Mouse (Mus musculus) C2C12 (cell line): ENCODE measurements at regions not wholly inside any gene's neighbourhood (a gene's known extent, or its start where the extent isn't known, plus 50 kb on each side); places are given as distances from the start of the nearest gene placed in this dataset.

Source experiments
- H3K27me3 ChIP-seq: one replicate; pipeline ENCODE4 v1.6.1; 2011; ENCODE audit not compliant: control insufficient read depth, insufficient read depth, insufficient read length
- H3K36me3 ChIP-seq: one replicate; pipeline ENCODE4 v1.6.1; 2011; ENCODE audit not compliant: control insufficient read depth, insufficient read depth
- H3K4me3 ChIP-seq: one replicate; pipeline ENCODE4 v1.5.1; 2011; ENCODE audit warnings: mild to moderate bottlenecking, control low read depth; ENCODE audit not compliant: poor library complexity, insufficient read depth, severe bottlenecking
- H3K79me2 ChIP-seq: one replicate; pipeline ENCODE4 v1.6.1; 2011; ENCODE audit not compliant: control insufficient read depth, insufficient read depth
- H3K79me3 ChIP-seq: one replicate; pipeline ENCODE4 v1.6.1; 2011; ENCODE audit warnings: low read depth, control low read depth
- H3ac ChIP-seq: one replicate; pipeline ENCODE3; 2011; ENCODE audit warnings: low read depth; ENCODE audit not compliant: control insufficient read depth, insufficient read length
- CEBPB ChIP-seq: IDR thresholded peaks from one replicate; pipeline ENCODE4 v1.6.1; 2011; ENCODE audit warnings: low read depth, mild to moderate bottlenecking, control low read depth, moderate library complexity
- CTCF ChIP-seq: IDR thresholded peaks from one replicate; pipeline ENCODE4 v1.5.1; 2011; ENCODE audit not compliant: control insufficient read depth, insufficient read depth, insufficient read length
- FOSL1 ChIP-seq: IDR thresholded peaks from one replicate; pipeline ENCODE4 v1.8.0; 2011; ENCODE audit warnings: mild to moderate bottlenecking, low read length; ENCODE audit not compliant: poor library complexity, insufficient read depth, severe bottlenecking
- MAX ChIP-seq: IDR thresholded peaks from one replicate; pipeline ENCODE4 v1.6.1; 2011; ENCODE audit warnings: mild to moderate bottlenecking, control low read depth
- MYOD1 ChIP-seq: IDR thresholded peaks from one replicate; pipeline ENCODE4 v1.6.1; 2011; ENCODE audit warnings: low read depth; ENCODE audit not compliant: control insufficient read depth, insufficient read length
- MYOG ChIP-seq: IDR thresholded peaks from one replicate; pipeline ENCODE4 v1.6.1; 2011; ENCODE audit not compliant: control insufficient read depth, insufficient read length; ENCODE audit errors: extremely low read depth
- USF1 ChIP-seq: IDR thresholded peaks from one replicate; pipeline ENCODE4 v1.6.1; 2011; ENCODE audit warnings: low read depth, mild to moderate bottlenecking, control low read depth, moderate library complexity

DNA sequence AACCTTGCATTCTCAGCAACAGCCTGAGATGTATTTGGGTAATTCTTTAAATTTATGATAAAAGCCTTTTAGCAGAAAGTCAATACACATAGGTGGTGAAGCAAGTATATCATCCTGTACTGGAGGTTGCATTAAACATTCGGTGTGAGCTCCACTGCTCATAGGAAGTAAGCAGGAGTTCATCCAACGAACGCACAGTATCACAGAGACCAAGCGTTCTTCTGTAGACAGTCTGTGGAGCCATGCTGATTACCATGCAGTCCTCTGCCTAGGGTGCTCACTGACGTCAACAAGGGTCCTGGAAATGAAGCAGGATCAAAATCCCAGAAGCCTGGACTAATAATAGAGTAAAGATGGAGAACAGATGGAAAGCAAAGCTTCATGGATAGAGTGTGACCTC, 391.1 kb upstream of the Mef2c start:
- TF ChIP-seq CEBPB, result no peak
- TF ChIP-seq MYOD1, result no peak
- TF ChIP-seq MAX, result no peak
- TF ChIP-seq USF1, result no peak
- no peak for TF ChIP-seq FOSL1
- TF ChIP-seq CTCF, result no peak
- TF ChIP-seq MYOG, result no peak
- Histone ChIP-seq H3K27me3 (no peaks in the 10 kb centered on the region), H3K79me3 (no peaks in the 10 kb centered on the region), H3ac (no peak overlapping the region), H3K79me2 (no peaks in the 10 kb centered on the region), H3K36me3 (no peaks in the 10 kb centered on the region), H3K4me3 (no peak overlapping the region)

DNA sequence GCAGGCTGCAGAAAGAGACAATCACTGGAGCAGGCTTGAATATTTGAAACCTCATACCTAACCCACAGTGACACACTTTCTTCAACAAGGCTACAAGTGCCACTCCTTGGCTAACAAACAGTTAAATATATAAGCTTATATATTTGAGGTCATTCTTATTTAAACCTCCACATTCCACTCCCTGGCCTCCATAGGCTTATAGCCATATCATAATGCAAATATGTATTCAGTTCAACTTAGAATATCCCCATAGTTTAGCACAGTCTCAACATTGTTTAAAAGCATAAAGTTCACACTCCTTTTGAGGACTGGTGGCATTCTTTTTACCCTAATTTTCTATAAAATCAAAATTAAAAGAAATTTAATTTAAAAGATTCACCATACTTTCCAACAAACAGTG, 390.0 kb upstream of the Mef2c start:
- H3ac ChIP-seq, result no peak overlapping the region
- no peaks in the 10 kb centered on the region for H3K27me3 ChIP-seq
- no peaks in the 10 kb centered on the region for H3K36me3 ChIP-seq
- H3K79me2 ChIP-seq, result no peaks in the 10 kb centered on the region
- TF ChIP-seq CEBPB, result no peak
- TF ChIP-seq MAX, result no peak
- no peak for TF ChIP-seq CTCF
- TF ChIP-seq MYOG, result no peak
- no peak for TF ChIP-seq FOSL1
- no peak for TF ChIP-seq MYOD1
- TF ChIP-seq USF1, result no peak
- H3K79me3 ChIP-seq, result no peaks in the 10 kb centered on the region
- no peak overlapping the region for H3K4me3 ChIP-seq

DNA sequence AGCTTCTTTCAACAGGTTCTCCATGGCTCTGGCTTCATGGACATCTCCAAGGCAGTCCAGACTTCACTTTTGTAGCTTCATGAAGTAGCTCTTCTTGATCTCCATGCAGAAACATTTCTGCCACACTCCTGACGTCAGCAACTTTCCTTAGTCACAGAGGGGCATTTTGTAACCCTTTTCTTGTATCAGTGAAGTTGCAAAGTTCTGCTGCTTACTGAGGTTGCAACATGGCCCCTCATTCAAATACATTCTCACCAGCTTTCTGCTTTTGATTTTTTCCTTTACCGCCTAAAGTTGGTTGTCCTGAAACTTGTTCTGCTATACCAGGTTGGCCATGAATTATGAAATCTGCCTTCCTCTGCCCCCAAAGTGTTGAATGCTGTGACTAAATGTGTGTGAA, 389.4 kb upstream of the Mef2c start:
- H3K36me3 ChIP-seq, result no peaks in the 10 kb centered on the region
- H3K4me3 ChIP-seq, result no peak overlapping the region
- no peak for TF ChIP-seq CTCF
- no peak for TF ChIP-seq FOSL1
- TF ChIP-seq USF1, result no peak
- TF ChIP-seq MYOD1, result no peak
- no peak for TF ChIP-seq CEBPB
- no peak for TF ChIP-seq MYOG
- H3ac ChIP-seq, result no peak overlapping the region
- H3K79me3 ChIP-seq, result no peaks in the 10 kb centered on the region
- H3K27me3 ChIP-seq, result no peaks in the 10 kb centered on the region
- H3K79me2 ChIP-seq, result no peaks in the 10 kb centered on the region

DNA sequence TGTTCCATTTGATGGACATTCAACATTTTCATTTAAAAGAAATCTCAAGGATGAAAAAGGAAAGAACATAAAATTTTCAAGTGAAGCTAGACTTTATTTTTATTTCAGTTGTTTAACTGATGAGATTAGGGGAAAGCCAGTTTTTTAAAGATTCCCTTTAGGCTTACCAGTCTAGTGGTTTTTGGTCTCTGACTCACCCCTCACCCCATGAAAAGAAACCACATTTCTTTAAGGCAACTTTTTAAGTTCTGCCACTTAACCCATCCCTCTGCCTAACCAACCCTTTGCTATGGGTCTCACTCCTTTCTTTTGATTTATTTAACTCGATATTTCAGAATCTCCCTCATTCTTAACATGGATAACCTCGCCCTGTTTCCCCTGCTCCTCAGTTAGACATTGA, 388.1 kb upstream of the Mef2c start:
- H3K27me3 ChIP-seq, result no peaks in the 10 kb centered on the region
- H3K79me2 ChIP-seq, result no peaks in the 10 kb centered on the region
- TF ChIP-seq FOSL1 (no peak), USF1 (no peak), CEBPB (no peak)
- no peak overlapping the region for H3K4me3 ChIP-seq
- no peaks in the 10 kb centered on the region for H3K79me3 ChIP-seq
- no peaks in the 10 kb centered on the region for H3K36me3 ChIP-seq
- no peak overlapping the region for H3ac ChIP-seq

DNA sequence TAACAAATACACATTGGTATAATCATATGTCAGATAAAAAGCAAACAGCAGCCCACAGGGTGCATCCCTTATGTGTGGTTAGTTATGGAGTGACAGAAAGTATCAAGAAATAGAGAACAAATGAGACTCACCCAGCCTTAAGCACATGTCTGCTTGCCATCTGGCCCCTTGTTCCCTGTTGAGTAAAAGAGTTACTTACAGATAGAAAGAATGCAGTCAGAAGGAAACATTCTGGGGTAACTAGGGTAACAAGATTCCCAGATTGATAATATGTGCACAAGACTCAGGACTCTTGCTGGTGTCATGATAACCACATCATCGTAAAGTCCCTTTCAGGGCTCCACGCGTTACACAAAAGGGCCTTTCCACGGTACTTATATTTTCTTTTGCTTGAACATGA, 383.5 kb upstream of the Mef2c start:
- H3K79me2 ChIP-seq, result no peaks in the 10 kb centered on the region
- no peaks in the 10 kb centered on the region for H3K27me3 ChIP-seq
- no peaks in the 10 kb centered on the region for H3K79me3 ChIP-seq
- no peaks in the 10 kb centered on the region for H3K36me3 ChIP-seq
- H3K4me3 ChIP-seq, result no peak overlapping the region
- TF ChIP-seq CTCF (no peak), MAX (no peak), MYOD1 (no peak), MYOG (no peak), USF1 (no peak), FOSL1 (no peak), CEBPB (no peak)
- H3ac ChIP-seq, result no peak overlapping the region

DNA sequence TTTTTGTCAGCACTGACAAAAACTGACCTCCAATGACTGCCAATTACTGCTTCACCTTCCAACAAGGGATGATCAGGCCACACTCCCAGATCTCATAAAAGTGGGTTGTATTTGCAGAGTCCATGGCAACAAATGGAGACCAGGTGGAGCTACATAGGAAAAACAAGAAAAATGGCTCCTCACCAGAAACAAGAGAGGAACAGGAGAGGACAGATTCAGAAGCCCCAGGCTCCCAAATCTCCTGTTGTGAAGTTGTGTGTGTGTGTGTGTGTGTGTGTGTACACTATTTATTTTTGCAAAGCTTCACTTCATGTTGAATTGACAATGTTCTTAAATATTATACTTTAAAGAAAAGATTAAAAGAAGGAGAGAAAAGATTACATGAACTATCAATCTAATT, 380.2 kb upstream of the Mef2c start:
- Histone ChIP-seq H3K27me3 (no peaks in the 10 kb centered on the region), H3K79me2 (no peaks in the 10 kb centered on the region), H3ac (no peak overlapping the region), H3K79me3 (no peaks in the 10 kb centered on the region), H3K4me3 (no peak overlapping the region), H3K36me3 (no peaks in the 10 kb centered on the region)
- no peak for TF ChIP-seq MYOG
- no peak for TF ChIP-seq MYOD1
- TF ChIP-seq FOSL1, result no peak
- TF ChIP-seq USF1, result no peak
- TF ChIP-seq CTCF, result no peak
- no peak for TF ChIP-seq MAX
- TF ChIP-seq CEBPB, result no peak
